Comparison of ENCODE assay signal across 13 mouse cellular contexts in genomic region chr13:28508184-28508583, GRCm38 (mm10).
DNase-seq lines count a peak whose midpoint lies in the region; ATAC-seq and TF ChIP-seq lines count a peak whose summit lies in the region.
"Had no signal": no experiment of that assay in that cellular context is flagged by ENCODE, and none has a peak within 500 bp of the region (broad histone marks: within the 10 kb centered on the region; RNA-seq: fewer than 3 reads in every experiment).

No protein-coding gene starts in this region.

- no peak for TF ChIP-seq EP300 in liver, postnatal 0 days (IDR thresholded peaks at IDR 0.05; ENCODE audit: low read depth)

- no peaks in the 10 kb centered on the region for H3K36me3 ChIP-seq in liver, postnatal 0 days (replicated peaks; ENCODE audit: insufficient read depth, low read length)
- H3K36me3 ChIP-seq in heart, embryonic 16.5 days (ENCODE audit: control insufficient read depth, insufficient read depth), result no peaks in the 10 kb centered on the region
- H3K36me3 ChIP-seq in hindbrain, embryonic 11.5 days (ENCODE audit: control insufficient read depth, insufficient read depth, low read length), result no peaks in the 10 kb centered on the region

- H3K27ac ChIP-seq in liver, postnatal 0 days (ENCODE audit: low read depth), result 0 out of 2 replicates have a peak overlapping the region, but pooled peaks have one; percentile 11
- H3K27ac ChIP-seq in embryonic fibroblast, embryonic 13.5 days (ENCODE audit: insufficient read depth, low read length), result 0 out of 2 replicates have a peak overlapping the region, but pooled peaks have one; percentile 11
- H3K27ac ChIP-seq in heart, embryonic 16.5 days (ENCODE audit: low read length), result peak overlapping the region; percentile 82
- H3K27ac ChIP-seq in hindbrain, embryonic 11.5 days (ENCODE audit: low read depth, low read length), result no peak overlapping the region
- H3K27ac ChIP-seq: hindbrain, postnatal 0 days; limb, embryonic 12.5 days had no signal

- H3K27me3 ChIP-seq in liver, postnatal 0 days (ENCODE audit: insufficient read depth, low read length), result no peaks in the 10 kb centered on the region
- H3K27me3 ChIP-seq in heart, embryonic 16.5 days (ENCODE audit: control insufficient read depth, insufficient read depth, low read length), result no peaks in the 10 kb centered on the region
- no peaks in the 10 kb centered on the region for H3K27me3 ChIP-seq in hindbrain, embryonic 11.5 days (ENCODE audit: control insufficient read depth, insufficient read depth, low read length)
- H3K27me3 ChIP-seq: limb, embryonic 12.5 days had no signal

- peak; percentile 87 for DNase-seq in heart, adult 11 months
- DNase-seq in heart, postnatal 25 days (ENCODE audit: low spot score), result no peak
- no peak for DNase-seq in liver, postnatal 0 days
- DNase-seq in liver, result no peak
- DNase-seq in hindbrain, embryonic 11.5 days (ENCODE audit: low spot score), result no peak
- no peak for DNase-seq in right cerebral cortex, adult 18-20 months
- DNase-seq: adrenal gland, adult 2 months; B cell, adult 2 months; cerebellum, adult 8-10 months had no signal

- TF ChIP-seq CTCF in liver, postnatal 0 days (IDR thresholded peaks at IDR 0.05; ENCODE audit: low read depth), result no peak
- TF ChIP-seq CTCF in embryonic fibroblast, embryonic 13.5 days (IDR thresholded peaks at IDR 0.05; ENCODE audit: borderline replicate concordance, insufficient read depth, low read length), result no peak

- no peaks in the 10 kb centered on the region for H3K9me3 ChIP-seq in liver, postnatal 0 days (ENCODE audit: low read length)
- no peaks in the 10 kb centered on the region for H3K9me3 ChIP-seq in heart, embryonic 16.5 days (replicated peaks; ENCODE audit: control insufficient read depth, low read length)
- H3K9me3 ChIP-seq in hindbrain, embryonic 11.5 days (ENCODE audit: control insufficient read depth, low read length), result no peaks in the 10 kb centered on the region
- H3K9me3 ChIP-seq: limb, embryonic 12.5 days had no signal

- no peak overlapping the region for H3K9ac ChIP-seq in liver, postnatal 0 days (replicated peaks)
- H3K9ac ChIP-seq in heart, embryonic 16.5 days (ENCODE audit: low read length), result no peak overlapping the region
- no peak overlapping the region for H3K9ac ChIP-seq in hindbrain, embryonic 11.5 days (ENCODE audit: low read depth, low read length)
- H3K9ac ChIP-seq: limb, embryonic 12.5 days had no signal

- intact Hi-C loops in heart, postnatal 25 days (cut with DNase I), result loop anchor here (5.0 kb wide), 2 partner anchors 119 to 209 kb away; no protein-coding TSS in a partner anchor

- H3K4me1 ChIP-seq in liver, postnatal 0 days (ENCODE audit: insufficient read depth), result no peaks in the 10 kb centered on the region; the same call in 1 of the 2 replicates
- H3K4me1 ChIP-seq in embryonic fibroblast, embryonic 13.5 days (ENCODE audit: control insufficient read depth, insufficient read depth, low read length), result no peaks in the 10 kb centered on the region
- peaks cover 9% of the 10 kb centered on the region for H3K4me1 ChIP-seq in heart, embryonic 16.5 days (ENCODE audit: control insufficient read depth, insufficient read depth, low read length)
- no peaks in the 10 kb centered on the region for H3K4me1 ChIP-seq in hindbrain, embryonic 11.5 days (replicated peaks; ENCODE audit: control insufficient read depth, insufficient read depth, low read length)

- ATAC-seq in liver, postnatal 0 days, result no peak
- ATAC-seq in heart, embryonic 16.5 days (replicated peaks; ENCODE audit: extremely low read depth, insufficient read depth, low FRiP score), result peak; percentile 12; the same call in 1 of the 2 replicates
- ATAC-seq in hindbrain, embryonic 11.5 days (ENCODE audit: low FRiP score), result no peak
- ATAC-seq: hindbrain, postnatal 0 days had no signal

- H3K4me2 ChIP-seq in liver, postnatal 0 days (ENCODE audit: low read depth, low read length), result no peak overlapping the region
- 0 out of 2 replicates have a peak overlapping the region, but pooled peaks have one; percentile 13 for H3K4me2 ChIP-seq in heart, embryonic 16.5 days (ENCODE audit: low read depth, low read length)
- H3K4me2 ChIP-seq in hindbrain, embryonic 11.5 days (replicated peaks; ENCODE audit: low read depth, low read length), result no peak overlapping the region
- H3K4me2 ChIP-seq: limb, embryonic 12.5 days had no signal

- WGBS in liver, postnatal 0 days (ENCODE audit: insufficient replicate concordance), result 68% methylated on average over 2 of the region's 2 CpGs
- WGBS in heart, embryonic 16.5 days, result 44% methylated on average over 2 of the region's 2 CpGs
- 73% methylated on average over 2 of the region's 2 CpGs for WGBS in hindbrain, embryonic 11.5 days

- no peak overlapping the region for H3K4me3 ChIP-seq in liver, postnatal 0 days (ENCODE audit: low read depth, low read length)
- H3K4me3 ChIP-seq in embryonic fibroblast, embryonic 13.5 days (ENCODE audit: insufficient read depth, low read length), result no peak overlapping the region
- H3K4me3 ChIP-seq in heart, embryonic 16.5 days (ENCODE audit: low read length), result no peak overlapping the region
- no peak overlapping the region for H3K4me3 ChIP-seq in hindbrain, embryonic 11.5 days (ENCODE audit: low read depth, low read length)
- H3K4me3 ChIP-seq: limb, embryonic 12.5 days had no signal

- no peak for TF ChIP-seq POLR2A in embryonic fibroblast, embryonic 13.5 days (IDR thresholded peaks at IDR 0.05; ENCODE audit: low read depth, low read length)
